Mouse (Mus musculus) kidney, embryonic 15.5 days (tissue): Measurements from ENCODE around the gene Gm29666. TPM values are rescaled to one million over a fixed set of nuclear protein-coding genes. Genes with fewer than 3 reads are reported as not detected.

ENCODE experiments used
- ATAC-seq: fragments of 200-750 bp; cut with Nextera tagmentation; replicated peaks from 2 replicates; pipeline ENCODE4 v1.8.0; 2017; ENCODE audit warnings: moderate TSS enrichment; ENCODE audit not compliant: low FRiP score
- H3K27ac ChIP-seq: fragments of 300-500 bp; sonication (generic); 2 replicates; pipeline ENCODE4 v1.5.1; 2015; ENCODE audit warnings: mild to moderate bottlenecking, inconsistent platforms
- H3K27me3 ChIP-seq: fragments of 300-500 bp; sonication (generic); 2 replicates; pipeline ENCODE4 v1.6.1; 2015; ENCODE audit warnings: inconsistent platforms
- H3K36me3 ChIP-seq: fragments of 300-500 bp; sonication (generic); 2 replicates; pipeline ENCODE4 v1.6.1; 2015; ENCODE audit warnings: inconsistent platforms
- H3K4me1 ChIP-seq: fragments of 300-500 bp; sonication (generic); 2 replicates; pipeline ENCODE4 v1.6.1; 2015; ENCODE audit warnings: inconsistent platforms
- H3K4me2 ChIP-seq: fragments of 300-500 bp; sonication (generic); 2 replicates; pipeline ENCODE4 v1.6.1; 2015; ENCODE audit warnings: moderate library complexity, mild to moderate bottlenecking, inconsistent platforms
- H3K4me3 ChIP-seq: fragments of 300-500 bp; sonication (generic); replicated peaks from 2 replicates; pipeline ENCODE4 v1.5.1; 2015; ENCODE audit warnings: mild to moderate bottlenecking, inconsistent platforms
- H3K9ac ChIP-seq: fragments of 300-500 bp; sonication (generic); 2 replicates; pipeline ENCODE4 v1.6.1; 2015; ENCODE audit warnings: mild to moderate bottlenecking, inconsistent platforms
- H3K9me3 ChIP-seq: fragments of 300-500 bp; sonication (generic); replicated peaks from 2 replicates; pipeline ENCODE4 v1.6.1; 2016; ENCODE audit warnings: inconsistent platforms
- WGBS: fragments of 180-500 bp; shearing (Covaris S2); methylation state at CpG from one replicate; pipeline ENCODE4 v1.1.7; 2015; ENCODE audit warnings: mixed read lengths; 5-methylcytosine and 5-hydroxymethylcytosine counted together
- polyA plus RNA-seq: library from polyadenylated mRNA; unstranded; fragments of >200 nt; fragmentation: Nextera tagmentation; extraction: Ambion mirVana; gene quantifications from 2 replicates; pipeline ENCODE4 v1.2.1, GENCODE M21; 2015

Gm29666 gene
- polyA plus RNA-seq, 1 experiment from 2014 or later, result 1.0 TPM

DNA sequence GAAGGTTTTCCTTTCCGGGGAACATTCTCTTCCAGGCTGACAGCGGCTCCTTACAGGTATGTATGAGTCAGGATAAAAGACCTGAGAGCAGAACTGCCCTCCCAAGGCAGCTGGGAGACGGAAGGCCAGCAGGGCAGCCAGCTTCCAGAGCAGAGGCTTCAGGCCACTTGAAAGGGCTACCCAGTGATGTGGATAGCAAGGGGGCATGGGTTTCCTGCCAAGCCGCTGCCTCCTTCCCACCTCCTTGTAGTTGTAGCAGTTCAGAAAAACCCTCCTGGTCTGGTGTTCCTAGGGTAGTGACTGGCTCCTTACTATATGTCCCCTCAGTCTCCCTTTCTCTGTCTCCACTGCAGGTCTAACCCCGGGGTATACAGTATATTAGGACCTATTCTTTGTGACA lies 24.5 kb upstream of the Gm29666 start:
- Histone ChIP-seq H3K4me2 (no peak overlapping the region), H3K27ac (no peak overlapping the region), H3K4me3 (no peak overlapping the region), H3K9ac (no peak overlapping the region), H3K27me3 (no peaks in the 10 kb centered on the region), H3K36me3 (peaks cover 63% of the 10 kb centered on the region), H3K4me1 (peaks cover 7% of the 10 kb centered on the region; the same call in 1 of the 2 replicates), H3K9me3 (no peaks in the 10 kb centered on the region)
- WGBS, result 80% methylated on average over 5 of the region's 5 CpGs
- no peak for ATAC-seq

DNA sequence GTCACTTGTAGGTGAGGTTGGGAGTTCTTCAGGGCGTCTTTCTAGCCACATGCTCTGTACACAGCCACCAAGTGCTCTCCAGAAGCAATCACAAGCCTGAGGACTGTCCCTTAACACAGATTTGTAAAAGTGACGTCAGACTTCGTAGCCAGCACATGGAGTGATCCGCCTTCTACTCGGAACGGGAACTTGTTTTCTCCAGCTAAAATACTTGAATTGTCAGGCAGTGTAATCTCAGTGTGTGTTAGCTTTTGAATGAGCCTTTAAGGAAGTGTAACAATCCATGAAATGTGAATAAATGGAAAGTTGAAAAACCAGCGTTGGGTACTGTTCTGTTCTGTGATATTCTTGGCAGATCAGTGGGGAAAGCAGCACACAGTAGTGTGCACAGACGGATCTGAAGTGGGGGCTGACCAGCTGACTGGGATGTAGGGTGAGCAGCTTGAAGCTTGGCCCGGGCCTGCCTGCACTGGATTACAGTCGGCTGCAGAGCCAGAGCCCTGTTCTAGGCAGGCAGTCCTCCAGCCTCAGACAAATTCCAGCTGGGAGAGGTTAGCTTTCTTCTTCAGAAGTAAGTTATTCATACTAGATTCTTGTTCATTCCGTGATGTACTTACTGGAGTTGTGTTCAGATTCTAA lies 22.9 kb upstream of the Gm29666 start:
- no peak for ATAC-seq
- H3K9ac ChIP-seq, result no peak overlapping the region
- WGBS, result 75% methylated on average over 11 of the region's 11 CpGs
- H3K36me3 ChIP-seq, result peaks cover 63% of the 10 kb centered on the region
- peaks cover 7% of the 10 kb centered on the region; the same call in 1 of the 2 replicates for H3K4me1 ChIP-seq
- H3K27ac ChIP-seq, result no peak overlapping the region
- no peaks in the 10 kb centered on the region for H3K9me3 ChIP-seq
- H3K4me3 ChIP-seq, result no peak overlapping the region
- no peak overlapping the region for H3K4me2 ChIP-seq
- no peaks in the 10 kb centered on the region for H3K27me3 ChIP-seq

DNA sequence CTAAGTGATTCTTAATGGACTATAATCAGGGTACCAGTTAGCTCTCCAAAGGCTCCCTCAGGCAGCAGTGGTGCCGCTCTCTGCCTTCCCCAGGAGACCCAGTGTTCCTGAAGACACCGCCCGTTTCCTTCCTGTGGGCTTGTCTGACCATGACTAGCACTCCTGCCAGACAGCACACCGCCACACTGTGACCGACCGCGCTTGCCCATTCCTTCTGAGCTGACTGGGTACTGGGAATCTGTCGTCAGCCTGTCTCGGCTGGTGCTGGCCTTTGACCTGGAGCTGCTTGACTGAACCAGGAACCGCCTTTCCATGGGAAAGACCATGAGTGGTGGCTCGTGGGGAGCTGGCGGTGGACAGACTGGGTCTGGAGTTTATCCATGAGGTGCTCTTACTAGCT lies 20.3 kb upstream of the Gm29666 start:
- no peaks in the 10 kb centered on the region for H3K27me3 ChIP-seq
- peak; percentile 83 for ATAC-seq
- H3K4me1 ChIP-seq, result peaks cover 7% of the 10 kb centered on the region; the same call in 1 of the 2 replicates
- H3K36me3 ChIP-seq, result peaks cover 86% of the 10 kb centered on the region
- no peak overlapping the region for H3K4me2 ChIP-seq
- no peak overlapping the region for H3K4me3 ChIP-seq
- no peaks in the 10 kb centered on the region for H3K9me3 ChIP-seq
- WGBS, result 44% methylated on average over 12 of the region's 12 CpGs
- no peak overlapping the region for H3K9ac ChIP-seq
- H3K27ac ChIP-seq, result no peak overlapping the region

DNA sequence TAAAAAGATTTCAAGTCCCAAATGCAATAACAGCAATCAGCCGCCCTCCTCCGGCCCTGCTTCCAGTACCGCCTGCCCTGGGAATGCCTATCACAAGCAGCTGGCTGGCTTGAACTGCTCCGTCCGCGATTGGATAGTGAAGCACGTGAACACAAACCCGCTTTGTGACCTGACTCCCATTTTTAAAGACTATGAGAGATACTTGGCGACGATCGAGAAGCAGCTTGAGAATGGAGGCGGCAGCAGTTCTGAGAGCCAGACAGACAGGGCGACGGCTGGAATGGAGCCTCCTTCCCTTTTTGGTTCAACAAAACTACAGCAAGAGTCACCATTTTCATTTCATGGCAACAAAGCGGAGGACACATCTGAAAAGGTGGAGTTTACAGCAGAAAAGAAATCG lies 15.1 kb upstream of the Gm29666 start:
- H3K4me2 ChIP-seq, result no peak overlapping the region
- no peak for ATAC-seq
- H3K27ac ChIP-seq, result no peak overlapping the region
- H3K9ac ChIP-seq, result no peak overlapping the region
- H3K36me3 ChIP-seq, result peaks cover 100% of the 10 kb centered on the region
- H3K9me3 ChIP-seq, result no peaks in the 10 kb centered on the region
- H3K27me3 ChIP-seq, result no peaks in the 10 kb centered on the region
- peaks cover 10% of the 10 kb centered on the region; the same call in 1 of the 2 replicates for H3K4me1 ChIP-seq
- whole genome bisulfite sequencing, result 91% methylated on average over 16 of the region's 16 CpGs
- no peak overlapping the region for H3K4me3 ChIP-seq

DNA sequence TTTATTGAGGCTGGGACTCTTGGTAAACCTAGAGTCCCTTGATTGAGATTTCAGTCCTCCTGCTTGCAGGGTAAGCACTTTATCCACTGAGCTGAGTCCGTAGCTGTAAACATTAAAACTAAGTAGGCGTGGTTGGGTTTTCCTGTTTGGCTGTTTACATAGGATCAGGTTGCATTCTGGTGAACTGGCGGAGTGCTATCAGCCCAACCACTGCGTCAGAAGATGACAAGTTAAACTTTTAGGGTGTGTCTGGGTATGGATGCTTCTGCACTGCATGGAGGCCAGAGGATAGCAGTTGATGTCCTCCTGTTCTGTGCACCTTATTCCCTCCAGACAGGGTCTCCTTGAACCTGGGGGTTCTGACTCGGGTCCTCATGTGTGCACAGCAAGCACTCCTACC lies 12.5 kb upstream of the Gm29666 start:
- Histone ChIP-seq H3K36me3 (peaks cover 100% of the 10 kb centered on the region), H3K4me3 (no peak overlapping the region), H3K4me2 (no peak overlapping the region), H3K4me1 (peaks cover 7% of the 10 kb centered on the region; the same call in 1 of the 2 replicates), H3K27ac (no peak overlapping the region), H3K9me3 (no peaks in the 10 kb centered on the region), H3K9ac (no peak overlapping the region), H3K27me3 (no peaks in the 10 kb centered on the region)
- 33% methylated on average over 5 of the region's 5 CpGs for WGBS
- no peak for ATAC-seq

DNA sequence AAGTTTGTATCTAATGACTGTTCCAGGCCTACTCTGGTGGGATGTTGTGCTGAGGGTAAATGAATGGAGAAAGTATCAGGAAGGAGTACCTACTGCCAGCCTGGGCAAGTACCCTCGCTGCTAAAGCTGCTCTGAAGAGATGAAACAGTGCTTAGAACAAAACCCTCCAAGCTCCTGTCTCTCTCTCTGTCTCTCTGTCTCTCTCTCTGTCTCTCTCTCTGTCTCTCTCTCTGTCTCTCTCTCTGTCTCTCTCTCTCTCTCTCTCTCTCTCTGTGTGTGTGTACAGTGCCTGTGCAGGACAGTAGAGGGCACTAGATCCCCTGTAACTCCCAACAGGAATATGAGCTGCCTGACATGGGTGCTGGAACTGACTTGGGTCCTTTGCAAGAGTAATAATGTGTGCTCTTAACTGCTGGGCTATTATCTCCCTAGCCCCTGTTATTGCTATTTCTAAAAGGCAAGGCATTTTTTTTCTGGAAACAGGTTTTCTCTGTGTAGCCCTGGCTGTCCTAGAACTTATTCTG lies 5.7 kb upstream of the Gm29666 start:
- Histone ChIP-seq H3K4me2 (peak overlapping the region; percentile 60; the same call in 1 of the 2 replicates), H3K27ac (no peak overlapping the region), H3K27me3 (no peaks in the 10 kb centered on the region), H3K9ac (no peak overlapping the region), H3K36me3 (peaks cover 34% of the 10 kb centered on the region), H3K4me1 (peaks cover 25% of the 10 kb centered on the region), H3K9me3 (no peaks in the 10 kb centered on the region), H3K4me3 (peak overlapping the region; percentile 85; the same call in 1 of the 2 replicates)
- no peak for ATAC-seq
- WGBS, result 80% methylated on average over 1 of the region's 1 CpGs

DNA sequence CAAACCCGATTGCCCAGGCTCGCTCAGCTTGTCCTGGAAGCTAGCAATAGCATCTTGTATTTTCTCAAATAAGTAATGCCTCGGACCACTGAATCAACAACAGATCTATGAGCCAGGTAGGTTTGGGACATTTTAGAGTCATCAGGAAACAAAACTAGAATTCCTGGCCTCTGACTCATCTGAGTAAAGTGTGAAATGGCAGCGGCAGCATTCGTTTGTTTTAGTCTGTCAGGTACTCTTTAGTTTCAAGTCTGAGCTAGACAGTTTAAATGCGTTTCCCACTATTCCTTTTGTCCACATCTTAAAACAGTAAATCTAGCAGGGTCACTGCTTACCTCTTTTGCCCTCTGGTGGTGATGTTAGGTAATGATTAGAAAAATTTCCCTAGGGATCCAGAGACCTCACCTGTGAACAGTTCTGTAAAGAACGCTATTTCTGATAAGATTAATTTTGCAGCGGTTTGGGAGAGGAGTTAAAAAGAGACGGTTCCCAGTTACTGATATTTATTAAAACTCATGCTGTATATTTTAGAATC lies 5.0 kb upstream of the Gm29666 start:
- 0 out of 2 replicates have a peak overlapping the region, but pooled peaks have one; percentile 28 for H3K27ac ChIP-seq
- H3K9ac ChIP-seq, result peak overlapping the region; percentile 96
- no peaks in the 10 kb centered on the region for H3K27me3 ChIP-seq
- H3K9me3 ChIP-seq, result no peaks in the 10 kb centered on the region
- WGBS, result 10% methylated on average over 9 of the region's 9 CpGs
- peaks cover 27% of the 10 kb centered on the region for H3K36me3 ChIP-seq
- H3K4me2 ChIP-seq, result peak overlapping the region; percentile 60
- H3K4me1 ChIP-seq, result peaks cover 25% of the 10 kb centered on the region
- no peak for ATAC-seq
- peak overlapping the region; percentile 85 for H3K4me3 ChIP-seq

DNA sequence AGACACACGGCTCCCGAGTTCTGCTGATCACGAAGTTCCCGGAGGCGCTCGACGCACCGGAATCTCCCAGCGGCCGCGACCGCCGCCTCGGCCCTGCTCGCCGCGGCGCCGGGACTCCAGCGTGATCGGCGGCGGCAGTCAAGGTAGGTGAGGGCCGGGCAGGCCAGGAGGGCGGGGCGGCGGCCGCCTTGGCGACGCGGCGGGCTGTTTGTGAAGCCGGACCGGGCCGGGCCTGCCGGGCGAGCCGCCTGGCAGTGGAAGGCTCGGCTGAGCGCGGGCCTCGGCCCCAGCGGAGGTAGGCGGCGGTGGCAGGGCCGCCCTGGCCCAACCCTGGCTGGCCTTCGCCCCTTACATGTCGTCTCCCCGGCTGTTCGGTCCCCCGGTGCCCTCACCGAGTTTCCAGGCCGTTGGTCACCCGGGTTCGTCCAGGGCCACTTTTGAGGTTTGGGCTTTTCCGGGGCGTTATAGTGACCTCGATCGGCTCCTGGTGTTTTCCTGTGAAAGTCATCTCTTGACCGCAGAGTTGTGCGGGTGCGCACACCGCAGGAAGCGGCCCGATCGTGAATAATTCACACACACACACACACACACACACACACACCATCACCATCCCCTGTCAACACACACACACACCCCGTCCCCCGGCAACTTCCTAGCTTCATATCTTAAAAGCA lies 3.8 kb upstream of the Gm29666 start:
- H3K9me3 ChIP-seq, result no peaks in the 10 kb centered on the region
- ATAC-seq, result peak; percentile 81
- no peaks in the 10 kb centered on the region for H3K27me3 ChIP-seq
- H3K36me3 ChIP-seq, result peaks cover 15% of the 10 kb centered on the region
- peak overlapping the region; percentile 97 for H3K27ac ChIP-seq
- 0% methylated on average over 68 of the region's 68 CpGs for WGBS
- H3K4me2 ChIP-seq, result peak overlapping the region; percentile 60
- H3K4me1 ChIP-seq, result peaks cover 25% of the 10 kb centered on the region
- H3K9ac ChIP-seq, result peak overlapping the region; percentile 96
- H3K4me3 ChIP-seq, result peak overlapping the region; percentile 85

DNA sequence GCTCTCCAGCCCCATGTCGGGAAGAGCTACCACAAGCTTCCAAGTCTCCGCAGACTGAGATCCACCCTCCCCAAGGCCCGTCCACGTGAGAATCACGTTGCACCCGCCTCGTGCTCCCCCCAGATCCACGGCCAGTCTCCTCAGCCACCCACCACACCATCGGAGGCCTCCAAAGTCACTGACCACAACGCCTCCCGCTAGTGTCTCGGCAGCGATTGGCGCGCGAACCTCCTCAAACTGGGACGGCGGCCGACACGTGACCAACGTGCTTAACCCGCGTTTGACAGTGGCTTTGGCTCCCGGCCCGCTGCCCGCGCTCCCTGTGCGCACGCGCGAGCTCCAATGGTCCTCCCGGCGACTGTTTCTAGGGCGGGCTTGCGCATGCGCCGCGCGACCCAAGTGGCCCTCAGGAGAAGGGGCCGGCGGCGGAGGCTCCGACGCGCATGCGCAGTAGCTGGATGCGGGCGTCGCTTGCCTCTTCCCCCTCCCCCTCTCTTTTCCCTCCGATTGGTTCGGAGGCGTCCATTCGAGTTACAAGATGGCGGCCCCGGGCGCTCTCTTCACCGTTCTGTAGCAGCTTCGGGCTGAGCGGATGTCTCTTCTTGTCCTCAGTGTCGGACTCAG lies 3.2 kb upstream of the Gm29666 start, which contains the start of gene Nup50:
TSS of gene Nup50 (plus strand) at position 528 of the 624 bp plus-strand sequence.
- Histone ChIP-seq H3K4me3 (peak within 1 kb of the TSS; percentile 85), H3K27me3 (no peaks in the 10 kb centered on the region), H3K36me3 (peaks cover 9% of the 10 kb centered on the region), H3K9ac (peak within 1 kb of the TSS; percentile 96), H3K4me1 (peaks cover 25% of the 10 kb centered on the region), H3K4me2 (peak within 1 kb of the TSS; percentile 84), H3K9me3 (no peaks in the 10 kb centered on the region), H3K27ac (peak within 1 kb of the TSS; percentile 97)
- WGBS, result under 1% methylated on average over 60 of the region's 60 CpGs
- peak; percentile 92 for ATAC-seq

DNA sequence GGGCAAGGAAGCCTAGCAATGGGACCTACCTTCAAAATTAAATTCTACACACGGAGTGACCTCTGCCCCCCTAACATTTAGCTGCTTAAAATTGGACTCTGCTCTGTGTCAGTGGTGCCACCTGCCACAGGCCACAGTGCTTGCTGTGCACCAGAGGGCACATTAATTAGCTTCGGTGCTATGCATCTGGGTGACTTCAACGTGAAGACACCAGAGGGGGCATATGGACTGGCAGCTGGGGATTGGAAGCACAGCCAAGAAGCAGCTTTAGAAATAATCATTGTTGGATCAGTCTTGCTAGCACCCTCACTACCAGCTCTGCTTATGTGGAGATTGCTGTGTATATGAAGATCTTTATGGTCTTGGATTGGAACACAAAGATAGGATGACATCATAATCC lies 6.6 kb downstream of the Gm29666 start:
- Histone ChIP-seq H3K27me3 (no peaks in the 10 kb centered on the region), H3K9me3 (no peaks in the 10 kb centered on the region), H3K4me1 (no peaks in the 10 kb centered on the region), H3K4me2 (no peak overlapping the region), H3K36me3 (no peaks in the 10 kb centered on the region), H3K9ac (no peak overlapping the region), H3K4me3 (no peak overlapping the region), H3K27ac (no peak overlapping the region)
- WGBS, result 89% methylated on average over 3 of the region's 3 CpGs
- no peak for ATAC-seq

DNA sequence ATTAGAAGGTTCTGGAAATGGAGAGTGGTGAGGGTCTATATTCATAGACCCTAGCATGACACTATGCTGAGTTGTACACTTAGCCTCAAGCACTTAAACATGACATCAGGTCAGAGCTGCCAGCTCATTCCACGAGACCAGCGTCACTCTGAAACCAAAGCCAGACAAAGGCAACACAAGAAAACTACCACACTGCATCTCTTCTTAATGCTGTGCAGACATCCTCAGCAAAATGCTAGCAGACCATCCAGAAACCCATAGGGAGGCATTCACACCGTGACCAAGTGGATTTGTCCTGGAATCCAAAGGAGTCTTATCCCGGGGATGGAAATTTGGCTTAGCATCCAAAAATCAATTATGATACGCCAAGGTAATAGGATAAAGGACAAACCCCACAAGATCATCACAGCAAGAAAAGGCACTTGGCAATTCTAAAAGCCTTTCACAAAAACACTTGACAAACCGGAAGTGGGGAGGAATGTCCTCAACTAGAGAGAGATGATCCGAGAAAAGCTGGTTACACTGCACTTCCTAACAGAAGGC lies 15.9 kb downstream of the Gm29666 start:
- Histone ChIP-seq H3K36me3 (no peaks in the 10 kb centered on the region), H3K9me3 (no peaks in the 10 kb centered on the region), H3K9ac (no peak overlapping the region), H3K27me3 (no peaks in the 10 kb centered on the region), H3K4me2 (no peak overlapping the region), H3K27ac (no peak overlapping the region), H3K4me1 (0 out of 2 replicates have a peak, but pooled peaks cover under 1% of the 10 kb centered on the region), H3K4me3 (no peak overlapping the region)
- 74% methylated on average over 7 of the region's 7 CpGs for WGBS
- no peak for ATAC-seq
